Mouse (Mus musculus): ENCODE data around the gene 1700025C18Rik. TPM values are rescaled to one million over a fixed set of nuclear protein-coding genes. Genes with fewer than 3 reads are reported as not detected.

The 1700025C18Rik gene
- polyA plus RNA-seq, 1 experiment = not detected

DNA sequence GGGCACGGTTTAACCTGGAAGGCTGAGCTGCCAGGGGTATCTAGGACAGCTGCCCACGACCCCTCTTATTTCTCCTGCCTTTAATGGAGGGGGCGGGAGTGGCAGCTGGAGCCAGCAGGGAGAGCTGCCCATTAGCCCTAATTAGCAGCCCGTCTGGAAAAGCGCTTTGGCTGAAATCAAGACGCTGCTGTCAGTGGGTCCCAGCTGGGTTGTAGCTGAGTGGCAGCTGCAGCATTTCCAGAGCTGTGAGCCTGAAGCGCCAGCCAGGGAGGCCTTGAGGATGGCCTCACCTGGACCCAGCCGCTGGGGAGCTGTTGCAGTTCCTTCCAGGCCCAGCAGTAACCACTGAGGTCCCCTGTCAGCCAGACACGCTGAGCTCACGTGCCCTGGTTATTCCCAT, 5.8 kb upstream of the 1700025C18Rik start:
- H3K27ac ChIP-seq (replicated peaks; ENCODE audit: low read depth, low read length) = no peak overlapping the region
- no peaks in the 10 kb centered on the region for H3K4me1 ChIP-seq (ENCODE audit: control insufficient read depth, insufficient read depth, insufficient read length, low read length)
- no peak overlapping the region for H3K4me3 ChIP-seq (ENCODE audit: insufficient read depth, low read depth, low read length)

DNA sequence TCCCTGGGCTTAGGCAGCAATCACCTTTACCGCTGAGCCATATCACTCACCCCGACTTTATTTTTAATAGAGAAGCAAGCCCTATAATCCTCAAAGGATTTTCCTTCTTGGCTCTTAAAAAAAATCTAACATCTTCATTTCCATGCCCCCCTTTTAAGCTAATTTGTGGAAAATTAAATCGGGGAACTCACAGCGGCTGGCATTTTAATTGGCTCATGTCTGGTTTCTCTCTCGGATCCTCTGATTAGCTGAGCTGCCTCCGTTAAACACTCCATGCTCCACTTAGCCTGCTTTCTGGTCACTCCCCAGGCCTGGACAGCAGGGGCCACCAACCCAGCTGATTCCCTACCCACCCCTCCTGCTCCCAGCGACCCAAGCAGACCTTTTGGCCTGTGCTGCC, 1.8 kb upstream of the 1700025C18Rik start:
- H3K27ac ChIP-seq (replicated peaks; ENCODE audit: low read depth, low read length) = no peak overlapping the region
- no peak overlapping the region for H3K4me3 ChIP-seq (ENCODE audit: insufficient read depth, low read depth, low read length)
- no peaks in the 10 kb centered on the region for H3K4me1 ChIP-seq (ENCODE audit: control insufficient read depth, insufficient read depth, insufficient read length, low read length)

GRCm38 (mm10) chr2:165091433-165091965, 949 bp upstream of the 1700025C18Rik start:
- Histone ChIP-seq H3K27ac (replicated peaks; ENCODE audit: low read depth, low read length) (no peak overlapping the region), H3K4me1 (ENCODE audit: control insufficient read depth, insufficient read depth, insufficient read length, low read length) (no peaks in the 10 kb centered on the region), H3K4me3 (ENCODE audit: insufficient read depth, low read depth, low read length) (no peak overlapping the region)

- no peaks in the 10 kb centered on the region for H3K4me1 ChIP-seq (ENCODE audit: control insufficient read depth, insufficient read depth, insufficient read length, low read length)
- H3K4me3 ChIP-seq (ENCODE audit: insufficient read depth, low read depth, low read length) = no peak overlapping the region
- H3K27ac ChIP-seq (replicated peaks; ENCODE audit: low read depth, low read length) = no peak overlapping the region
Measured at GRCm38 (mm10) chr2:165089470-165089869, 1.1 kb downstream of the 1700025C18Rik start.

DNA sequence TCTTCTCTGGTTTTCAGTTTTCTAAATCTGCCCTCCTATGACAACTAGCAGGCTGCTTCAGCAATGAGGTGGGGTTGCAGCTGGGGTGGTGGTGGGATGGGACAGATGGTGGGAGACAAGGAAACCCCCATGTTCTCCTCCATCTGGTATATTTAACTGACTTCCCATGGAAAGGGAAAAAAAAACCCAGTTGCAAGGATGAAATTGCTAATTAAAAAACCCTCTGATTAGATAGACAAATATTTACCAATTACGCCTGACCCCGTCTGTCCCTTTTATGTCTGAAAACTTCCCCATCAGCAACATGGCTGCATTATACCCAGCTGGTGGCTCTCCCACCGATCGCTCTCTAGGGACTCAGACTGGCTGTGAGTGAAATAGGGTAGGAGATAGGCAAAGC, 3.9 kb downstream of the 1700025C18Rik start:
- H3K4me1 ChIP-seq (ENCODE audit: control insufficient read depth, insufficient read depth, insufficient read length, low read length) = no peaks in the 10 kb centered on the region
- H3K4me3 ChIP-seq (ENCODE audit: insufficient read depth, low read depth, low read length) = no peak overlapping the region
- H3K27ac ChIP-seq (replicated peaks; ENCODE audit: low read depth, low read length) = no peak overlapping the region

DNA sequence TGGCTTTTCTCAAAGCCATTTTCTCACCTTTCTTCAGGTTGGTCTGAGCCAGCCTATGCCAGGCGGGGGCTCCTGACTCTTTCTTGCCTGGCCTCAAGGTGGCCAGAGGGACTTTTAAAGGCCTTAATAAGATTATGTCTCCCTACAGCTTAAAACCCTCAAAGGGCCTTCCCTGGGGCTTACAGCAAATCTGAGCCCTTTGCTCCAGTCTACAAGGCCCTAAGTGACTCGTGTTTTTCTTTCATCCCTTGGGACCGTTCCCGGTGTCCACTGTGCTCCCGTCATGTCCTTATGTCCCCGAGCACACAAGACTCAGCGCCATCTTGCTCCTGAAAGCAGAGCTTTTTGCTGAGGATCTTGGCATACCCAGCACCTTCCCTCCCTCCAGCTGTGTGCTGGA, 9.3 kb downstream of the 1700025C18Rik start:
- Histone ChIP-seq H3K4me3 (ENCODE audit: insufficient read depth, low read depth, low read length) (no peak overlapping the region), H3K4me1 (ENCODE audit: control insufficient read depth, insufficient read depth, insufficient read length, low read length) (no peaks in the 10 kb centered on the region), H3K27ac (replicated peaks; ENCODE audit: low read depth, low read length) (no peak overlapping the region)

DNA sequence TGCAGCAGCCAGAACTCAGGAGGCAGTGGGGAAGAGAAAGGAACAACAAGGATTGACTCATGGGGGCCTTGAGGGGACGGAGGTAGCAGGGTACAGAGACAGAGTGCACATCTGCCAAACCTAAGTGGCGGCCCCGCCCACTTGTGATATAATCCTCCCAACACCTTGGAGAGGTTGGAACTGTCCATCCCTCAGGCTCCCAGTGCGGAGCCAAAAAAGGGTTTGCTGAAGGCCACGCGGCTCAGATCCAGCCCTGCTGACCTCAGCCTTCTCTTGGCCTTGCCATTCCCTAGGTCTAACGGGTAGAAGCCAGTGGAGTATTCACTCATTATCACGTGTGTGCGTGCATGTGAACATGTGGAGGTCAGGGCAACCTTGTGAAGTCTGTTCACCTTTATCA, 9.9 kb downstream of the 1700025C18Rik start:
- Histone ChIP-seq H3K4me3 (ENCODE audit: insufficient read depth, low read depth, low read length) (no peak overlapping the region), H3K4me1 (ENCODE audit: control insufficient read depth, insufficient read depth, insufficient read length, low read length) (no peaks in the 10 kb centered on the region), H3K27ac (replicated peaks; ENCODE audit: low read depth, low read length) (no peak overlapping the region)

- Histone ChIP-seq H3K4me1 (ENCODE audit: control insufficient read depth, insufficient read depth, insufficient read length, low read length) (no peaks in the 10 kb centered on the region), H3K27ac (replicated peaks; ENCODE audit: low read depth, low read length) (no peak overlapping the region), H3K4me3 (ENCODE audit: insufficient read depth, low read depth, low read length) (no peak overlapping the region)
Measured at GRCm38 (mm10) chr2:165078605-165079004, 11.9 kb downstream of the 1700025C18Rik start.

- H3K27ac ChIP-seq (replicated peaks; ENCODE audit: low read depth, low read length) = no peak overlapping the region
- H3K4me1 ChIP-seq (ENCODE audit: control insufficient read depth, insufficient read depth, insufficient read length, low read length) = no peaks in the 10 kb centered on the region
- no peak overlapping the region for H3K4me3 ChIP-seq (ENCODE audit: insufficient read depth, low read depth, low read length)
Measured at GRCm38 (mm10) chr2:165078045-165078444, 12.5 kb downstream of the 1700025C18Rik start.

DNA sequence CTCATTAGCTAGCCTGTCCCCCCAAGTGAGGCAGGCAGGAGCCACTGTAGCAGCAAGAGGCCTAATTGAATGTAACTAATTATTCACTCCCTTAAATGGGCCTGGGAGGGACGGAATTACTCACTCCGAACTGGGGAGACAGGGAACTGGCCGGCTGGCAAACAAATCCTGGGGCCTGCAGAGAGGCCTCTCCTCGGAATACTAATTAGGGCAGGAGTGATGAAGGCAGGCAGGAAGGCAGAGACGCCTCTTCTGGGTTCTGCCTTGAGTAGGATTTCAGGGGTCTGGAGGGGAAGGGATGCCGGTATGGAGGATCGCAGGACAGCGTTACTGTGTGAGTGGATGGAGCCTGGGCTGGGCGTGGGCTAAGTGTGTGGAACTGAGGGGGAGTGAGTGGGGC, 13.5 kb downstream of the 1700025C18Rik start:
- Histone ChIP-seq H3K27ac (replicated peaks; ENCODE audit: low read depth, low read length) (no peak overlapping the region), H3K4me1 (ENCODE audit: control insufficient read depth, insufficient read depth, insufficient read length, low read length) (no peaks in the 10 kb centered on the region), H3K4me3 (ENCODE audit: insufficient read depth, low read depth, low read length) (no peak overlapping the region)

GRCm38 (mm10) chr2:165074937-165075336, 15.6 kb downstream of the 1700025C18Rik start:
- H3K4me1 ChIP-seq (ENCODE audit: control insufficient read depth, insufficient read depth, insufficient read length, low read length) = no peaks in the 10 kb centered on the region
- no peak overlapping the region for H3K27ac ChIP-seq (replicated peaks; ENCODE audit: low read depth, low read length)
- no peak overlapping the region for H3K4me3 ChIP-seq (ENCODE audit: insufficient read depth, low read depth, low read length)

- H3K4me3 ChIP-seq (ENCODE audit: insufficient read depth, low read depth, low read length) = no peak overlapping the region
- H3K4me1 ChIP-seq (ENCODE audit: control insufficient read depth, insufficient read depth, insufficient read length, low read length) = no peaks in the 10 kb centered on the region
- H3K27ac ChIP-seq (replicated peaks; ENCODE audit: low read depth, low read length) = no peak overlapping the region
Measured at GRCm38 (mm10) chr2:165074081-165074884, 16.3 kb downstream of the 1700025C18Rik start.

DNA sequence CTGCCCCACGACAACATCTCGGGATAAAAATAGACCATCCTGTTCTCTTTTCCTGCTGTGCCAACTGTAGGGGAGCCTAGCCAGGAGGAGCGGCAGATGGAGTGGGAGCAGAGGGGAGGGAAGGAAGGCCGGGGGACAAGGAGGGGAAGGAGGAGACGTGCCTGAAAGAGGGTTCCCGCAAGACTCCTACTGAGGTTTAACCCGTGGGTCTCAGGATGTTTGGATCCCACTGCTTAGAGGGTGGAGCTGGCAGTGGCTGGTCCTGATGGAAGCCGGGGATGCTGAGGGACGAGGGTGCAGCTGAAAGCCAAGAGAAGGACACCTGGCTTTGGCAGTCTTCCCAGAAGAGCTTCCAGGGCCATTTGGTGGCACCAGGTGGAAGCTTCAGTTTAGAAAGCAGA, 17.2 kb downstream of the 1700025C18Rik start:
- H3K4me3 ChIP-seq (ENCODE audit: insufficient read depth, low read depth, low read length) = no peak overlapping the region
- no peaks in the 10 kb centered on the region for H3K4me1 ChIP-seq (ENCODE audit: control insufficient read depth, insufficient read depth, insufficient read length, low read length)
- no peak overlapping the region for H3K27ac ChIP-seq (replicated peaks; ENCODE audit: low read depth, low read length)

- no peak overlapping the region for H3K27ac ChIP-seq (replicated peaks; ENCODE audit: low read depth, low read length)
- H3K4me3 ChIP-seq (ENCODE audit: insufficient read depth, low read depth, low read length) = no peak overlapping the region
Measured at GRCm38 (mm10) chr2:165070096-165070816, 20.3 kb downstream of the 1700025C18Rik start.

GRCm38 (mm10) chr2:165068806-165069205, 21.7 kb downstream of the 1700025C18Rik start:
- H3K4me1 ChIP-seq (ENCODE audit: control insufficient read depth, insufficient read depth, insufficient read length, low read length) = no peaks in the 10 kb centered on the region

More at GRCm38 (mm10) chr2:165070096-165070816, 20.3 kb downstream of the 1700025C18Rik start:
- H3K4me1 ChIP-seq (ENCODE audit: control insufficient read depth, insufficient read depth, insufficient read length, low read length) = no peaks in the 10 kb centered on the region

More at GRCm38 (mm10) chr2:165068806-165069205, 21.7 kb downstream of the 1700025C18Rik start:
- Histone ChIP-seq H3K4me3 (ENCODE audit: insufficient read depth, low read depth, low read length) (no peak overlapping the region), H3K27ac (replicated peaks; ENCODE audit: low read depth, low read length) (no peak overlapping the region)
